Mouse (Mus musculus) hindbrain, postnatal 0 days (tissue): ENCODE measurements around the gene Hist1h1c. TPM values are rescaled to one million over a fixed set of nuclear protein-coding genes. Genes with fewer than 3 reads are reported as not detected.

Experiments used
- ATAC-seq: fragments of 200-750 bp; cut with Nextera tagmentation; 2 replicates; pipeline ENCODE4 v1.8.0; 2017; ENCODE audit warnings: mild to moderate bottlenecking, moderate TSS enrichment, moderate library complexity
- DNase-seq: peaks from one replicate; pipeline ENCODE4 v3.0.0-alpha.2; 2015; ENCODE audit warnings: low spot score
- H3K27ac ChIP-seq: fragments of 300-500 bp; sonication (generic); 2 replicates; pipeline ENCODE4 v1.5.1; 2014; ENCODE audit warnings: mild to moderate bottlenecking
- H3K27me3 ChIP-seq: fragments of 300-500 bp; sonication (generic); 2 replicates; pipeline ENCODE4 v1.6.1; 2014; ENCODE audit warnings: low read length, mixed read lengths; ENCODE audit not compliant: insufficient read depth
- H3K36me3 ChIP-seq: fragments of 300-500 bp; sonication (generic); 2 replicates; pipeline ENCODE4 v1.6.1; 2014; ENCODE audit warnings: low read length, mixed read lengths; ENCODE audit not compliant: insufficient read depth
- H3K4me1 ChIP-seq: fragments of 300-500 bp; sonication (generic); 2 replicates; pipeline ENCODE4 v1.6.1; 2014; ENCODE audit warnings: antibody characterized with exemption, low read length, mixed read lengths; ENCODE audit not compliant: insufficient read depth
- H3K4me2 ChIP-seq: fragments of 300-500 bp; sonication (generic); 2 replicates; pipeline ENCODE4 v1.6.1; 2014; ENCODE audit warnings: low read depth, mild to moderate bottlenecking, low read length, moderate library complexity, mixed read lengths
- H3K4me3 ChIP-seq: fragments of 300-500 bp; sonication (generic); 2 replicates; pipeline ENCODE4 v1.5.1; 2014; ENCODE audit warnings: low read length
- H3K9ac ChIP-seq: fragments of 300-500 bp; sonication (generic); replicated peaks from 2 replicates; pipeline ENCODE4 v1.6.1; 2014; ENCODE audit warnings: mild to moderate bottlenecking, low read length, moderate library complexity, mixed read lengths
- H3K9me3 ChIP-seq: fragments of 300-500 bp; sonication (generic); 2 replicates; pipeline ENCODE4 v1.6.1; 2016; ENCODE audit warnings: low read length, mixed read lengths
- CTCF ChIP-seq: IDR thresholded peaks from 2 replicates; pipeline ENCODE4 v1.5.1; 2016; ENCODE audit warnings: antibody characterized with exemption, control low read depth, low read depth
- WGBS: fragments of 180-500 bp; shearing (Covaris S2); extraction: QIAGEN DNeasy Blood & Tissue Kit; methylation state at CpG from one replicate; pipeline ENCODE4 v1.1.7; 2014; 5-methylcytosine and 5-hydroxymethylcytosine counted together
- polyA plus RNA-seq: library from polyadenylated mRNA; unstranded; fragments of >200 nt; fragmentation: Nextera tagmentation; extraction: Ambion mirVana; gene quantifications from 2 replicates; pipeline ENCODE4 v1.2.1, GENCODE M21; 2015
- total RNA-seq: library from RNA; depleted of rRNA; stranded (reverse); fragments of >200 nt; gene quantifications from 2 replicates; pipeline ENCODE4 v1.2.3, GENCODE M21; 2014

Hist1h1c gene
- total and polyA plus RNA-seq, 2 experiments from 2014 or later, result 31.4 to 508 TPM

DNA sequence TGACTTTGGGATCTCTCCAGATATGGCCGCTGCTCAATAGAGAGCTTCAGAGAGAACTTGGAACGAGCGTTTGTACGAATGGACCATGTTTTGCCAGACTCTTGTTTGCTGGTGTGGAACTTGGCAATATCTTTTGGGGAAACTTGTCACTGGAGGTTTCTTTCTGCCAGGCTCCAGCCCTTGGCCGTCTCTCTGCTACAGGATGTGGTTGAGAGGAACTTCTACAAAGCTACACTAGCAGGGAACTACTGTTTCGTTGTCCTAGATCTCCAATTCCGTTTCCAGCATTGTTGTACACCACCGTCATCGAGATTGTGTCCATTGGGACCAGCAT lies 9.4 kb upstream of the Hist1h1c start:
- no peak overlapping the region for H3K4me2 ChIP-seq
- no peaks in the 10 kb centered on the region for H3K4me1 ChIP-seq
- ATAC-seq (no peak), DNase-seq (no peak)
- H3K27ac ChIP-seq, result no peak overlapping the region
- no peaks in the 10 kb centered on the region for H3K9me3 ChIP-seq
- no peak for TF ChIP-seq CTCF
- no peaks in the 10 kb centered on the region for H3K36me3 ChIP-seq
- no peaks in the 10 kb centered on the region for H3K27me3 ChIP-seq
- 91% methylated on average over 9 of the region's 9 CpGs for WGBS
- no peak overlapping the region for H3K9ac ChIP-seq
- no peak overlapping the region for H3K4me3 ChIP-seq

DNA sequence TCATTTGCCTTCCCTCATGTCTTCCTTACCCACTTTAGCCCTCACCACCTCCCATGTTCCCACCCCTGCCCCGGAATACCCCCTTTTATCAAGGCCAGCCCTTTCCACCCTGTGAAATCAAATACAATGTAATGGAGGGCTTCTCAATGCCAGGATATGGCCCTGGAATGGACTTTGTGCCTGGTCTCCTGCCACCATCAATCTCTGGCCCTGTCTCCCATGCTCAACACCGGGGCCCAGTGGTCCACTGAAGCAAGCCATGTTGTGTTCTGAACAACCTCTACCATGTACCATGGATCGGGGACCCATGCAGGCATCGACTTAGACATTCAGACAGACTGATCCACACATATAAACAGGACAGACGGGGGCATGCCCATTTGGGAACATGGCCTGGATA lies 8.9 kb upstream of the Hist1h1c start:
- ATAC-seq, result no peak
- Histone ChIP-seq H3K9ac (no peak overlapping the region), H3K27ac (no peak overlapping the region), H3K4me3 (no peak overlapping the region), H3K36me3 (no peaks in the 10 kb centered on the region), H3K27me3 (no peaks in the 10 kb centered on the region), H3K9me3 (no peaks in the 10 kb centered on the region), H3K4me1 (no peaks in the 10 kb centered on the region), H3K4me2 (no peak overlapping the region)
- WGBS, result 92% methylated on average over 5 of the region's 5 CpGs
- no peak for TF ChIP-seq CTCF
- DNase-seq, result no peak

DNA sequence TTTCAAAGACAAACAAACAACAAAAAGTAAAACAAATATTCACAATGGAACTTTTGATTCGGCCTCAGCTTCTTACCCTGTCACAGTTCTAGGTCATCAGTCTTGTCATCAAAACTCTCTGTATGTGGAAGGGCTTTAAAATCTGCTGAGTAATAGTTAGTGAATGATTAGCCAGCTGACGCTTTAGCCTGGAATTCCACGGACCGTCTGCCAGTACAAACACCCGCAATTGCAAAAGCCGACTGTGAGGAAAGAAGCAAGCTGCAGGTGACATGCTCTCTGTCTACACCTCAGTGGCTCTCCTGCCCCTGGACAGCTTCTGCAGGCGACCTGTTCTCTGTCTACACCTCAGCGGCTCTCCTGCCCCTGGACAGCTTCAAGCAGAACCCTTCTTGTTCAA lies 8.1 kb upstream of the Hist1h1c start:
- no peak overlapping the region for H3K4me3 ChIP-seq
- ATAC-seq, result no peak
- H3K36me3 ChIP-seq, result no peaks in the 10 kb centered on the region
- no peak overlapping the region for H3K27ac ChIP-seq
- H3K4me2 ChIP-seq, result no peak overlapping the region
- TF ChIP-seq CTCF, result no peak
- no peak for DNase-seq
- H3K9me3 ChIP-seq, result no peaks in the 10 kb centered on the region
- 49% methylated on average over 8 of the region's 8 CpGs for WGBS
- no peaks in the 10 kb centered on the region for H3K4me1 ChIP-seq
- H3K27me3 ChIP-seq, result no peaks in the 10 kb centered on the region
- H3K9ac ChIP-seq, result no peak overlapping the region

DNA sequence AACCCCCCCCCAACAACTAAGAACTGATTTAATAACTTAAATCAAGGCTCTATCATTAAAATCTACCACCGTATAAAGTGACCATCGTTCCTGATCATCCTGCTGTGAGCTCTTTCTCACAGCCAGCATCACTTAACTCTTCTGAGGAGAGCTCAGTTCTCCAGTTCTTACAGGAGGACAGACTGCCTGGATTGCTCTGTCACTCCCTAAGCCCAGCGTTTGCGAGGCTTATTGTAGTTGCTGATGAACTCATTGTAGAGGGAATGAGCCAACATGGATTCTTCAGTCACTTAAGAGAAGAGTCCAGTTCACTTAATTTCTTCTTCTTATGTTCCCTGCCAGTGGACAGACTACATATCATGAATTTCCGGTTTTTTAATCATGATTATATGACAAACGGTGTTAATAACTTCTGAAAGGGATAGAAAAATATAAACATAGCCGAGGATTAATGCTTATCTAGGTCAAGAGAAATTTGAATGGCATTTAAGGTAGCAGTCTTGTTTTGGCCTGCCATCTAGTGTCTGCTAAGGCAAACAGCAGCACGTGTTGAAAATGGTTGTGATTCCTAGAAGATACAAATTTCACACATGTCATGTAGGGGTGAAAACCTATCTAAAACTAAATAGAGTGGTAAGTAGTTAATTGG lies 6.3 kb upstream of the Hist1h1c start:
- Histone ChIP-seq H3K27me3 (no peaks in the 10 kb centered on the region), H3K9ac (no peak overlapping the region), H3K27ac (no peak overlapping the region), H3K4me1 (no peaks in the 10 kb centered on the region), H3K36me3 (no peaks in the 10 kb centered on the region), H3K4me2 (no peak overlapping the region), H3K4me3 (no peak overlapping the region), H3K9me3 (no peaks in the 10 kb centered on the region)
- TF ChIP-seq CTCF, result peak; percentile 88
- DNase-seq (peak; percentile 72), ATAC-seq (0 out of 2 replicates have a peak, but pooled peaks have one; percentile 49)
- 23% methylated on average over 8 of the region's 8 CpGs for WGBS

DNA sequence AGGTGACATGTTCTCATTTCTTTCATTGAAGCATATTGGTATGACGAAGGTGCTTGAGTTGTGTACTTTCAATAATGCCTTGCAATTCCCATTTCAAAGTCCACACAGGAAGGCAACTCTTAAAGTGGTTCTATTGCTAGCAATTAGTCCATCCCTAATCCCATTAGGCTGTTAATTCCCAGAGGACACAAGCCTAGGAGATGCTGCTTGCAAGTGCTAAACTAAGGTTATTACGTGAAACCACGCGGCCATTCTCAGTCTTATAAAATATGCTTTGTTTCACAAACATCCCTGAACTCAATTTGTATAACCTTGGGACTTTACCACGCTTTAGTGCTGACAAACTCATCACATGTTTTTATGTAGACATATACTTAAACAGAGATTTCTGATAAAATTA lies 1.5 kb upstream of the Hist1h1c start:
- H3K27me3 ChIP-seq, result no peaks in the 10 kb centered on the region
- no peak for DNase-seq
- H3K4me1 ChIP-seq, result peaks cover 6% of the 10 kb centered on the region; the same call in 1 of the 2 replicates
- WGBS, result 88% methylated on average over 5 of the region's 5 CpGs
- no peak for TF ChIP-seq CTCF
- no peak overlapping the region for H3K9ac ChIP-seq
- H3K27ac ChIP-seq, result no peak overlapping the region
- H3K4me2 ChIP-seq, result no peak overlapping the region
- no peak for ATAC-seq
- H3K36me3 ChIP-seq, result no peaks in the 10 kb centered on the region
- no peak overlapping the region for H3K4me3 ChIP-seq
- H3K9me3 ChIP-seq, result no peaks in the 10 kb centered on the region

DNA sequence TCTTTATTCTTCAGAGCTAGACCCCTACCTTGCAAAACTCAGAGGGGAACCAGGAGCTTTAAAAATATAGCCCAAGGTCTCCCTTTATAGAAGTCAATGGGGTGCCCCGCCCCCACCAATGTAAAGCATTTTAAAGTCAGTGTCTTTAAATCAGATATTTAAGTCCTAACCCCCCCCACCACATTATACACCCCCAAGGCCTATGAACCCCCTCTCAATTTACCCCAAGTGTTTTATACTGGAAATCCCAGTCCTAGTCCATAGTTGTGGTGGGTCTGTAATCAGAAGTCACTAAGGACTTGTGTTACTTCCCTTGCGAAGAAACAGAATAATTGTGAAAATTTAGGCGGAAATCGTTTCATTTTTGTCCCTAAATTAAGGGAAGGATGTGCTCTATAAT lies 567 bp upstream of the Hist1h1c start:
- Histone ChIP-seq H3K36me3 (no peaks in the 10 kb centered on the region), H3K4me1 (peaks cover 6% of the 10 kb centered on the region; the same call in 1 of the 2 replicates), H3K9ac (peak overlapping the region; percentile 74; the same call in 1 of the 2 replicates), H3K4me2 (peak overlapping the region; percentile 98), H3K9me3 (no peaks in the 10 kb centered on the region), H3K27ac (peak overlapping the region; percentile 94), H3K4me3 (peak overlapping the region; percentile 52; the same call in 1 of the 2 replicates), H3K27me3 (no peaks in the 10 kb centered on the region)
- 25% methylated on average over 4 of the region's 4 CpGs for WGBS
- no peak for DNase-seq
- ATAC-seq, result no peak
- TF ChIP-seq CTCF, result no peak
